Mouse (Mus musculus) liver, adult 2 months (tissue): Measurements from ENCODE around the gene Coq7.

Experiments
- CTCF ChIP-seq: fragments of 200-500 bp; IDR thresholded peaks from 2 replicates; pipeline ENCODE4 v1.5.1; 2011; ENCODE audit warnings: low read depth, low read length, control low read depth
- POLR2A ChIP-seq: fragments of 200-500 bp; IDR thresholded peaks from 2 replicates; pipeline ENCODE4 v1.6.1; 2011; ENCODE audit warnings: low read length, control low read depth; ENCODE audit not compliant: insufficient read depth; ENCODE audit errors: extremely low read depth

- TF ChIP-seq CTCF, result no peak
- TF ChIP-seq POLR2A, result no peak
Observed at GRCm38 (mm10) chr7:118569121-118569543, 36.0 kb upstream of the Coq7 start.
